Mouse (Mus musculus) small intestine, adult 2 months (tissue): ENCODE results near the gene Atp2b2. TPM values are rescaled to one million over a fixed set of nuclear protein-coding genes. Genes with fewer than 3 reads are reported as not detected.
A peak's percentile ranks its signal among the peaks of the same experiment; 100 is the strongest.

Experiments
- H3K27ac ChIP-seq: fragments of 200-500 bp; 2 replicates; pipeline ENCODE4 v1.5.1; 2012; ENCODE audit warnings: low read depth, low read length, control low read depth, inconsistent platforms; ENCODE audit not compliant: insufficient read depth
- H3K27me3 ChIP-seq: fragments of 200-500 bp; 2 replicates; pipeline ENCODE4 v1.6.1; 2012; ENCODE audit warnings: mild to moderate bottlenecking, moderate library complexity, low read length, inconsistent platforms; ENCODE audit not compliant: control insufficient read depth, insufficient read depth
- H3K36me3 ChIP-seq: fragments of 200-500 bp; 2 replicates; pipeline ENCODE4 v1.6.1; 2012; ENCODE audit warnings: mild to moderate bottlenecking, low read length, control low read depth, inconsistent platforms; ENCODE audit not compliant: control insufficient read depth, insufficient read depth
- H3K4me1 ChIP-seq: fragments of 200-500 bp; 2 replicates; pipeline ENCODE4 v1.6.1; 2012; ENCODE audit warnings: low read length, inconsistent platforms, mixed read lengths; ENCODE audit not compliant: control insufficient read depth, insufficient read depth, insufficient read length
- H3K4me3 ChIP-seq: fragments of 200-500 bp; 2 replicates; pipeline ENCODE4 v1.5.1; 2012; ENCODE audit warnings: low read depth, mild to moderate bottlenecking, control low read depth, inconsistent platforms, low read length, moderate library complexity
- CTCF ChIP-seq: fragments of 200-500 bp; IDR thresholded peaks from 2 replicates; pipeline ENCODE4 v1.5.1; 2012; ENCODE audit warnings: low read depth, mild to moderate bottlenecking, control low read depth, inconsistent platforms, low read length, moderate library complexity, mixed read lengths; ENCODE audit not compliant: insufficient replicate concordance, insufficient read length; ENCODE audit errors: extremely low read depth
- POLR2A ChIP-seq: fragments of 200-500 bp; IDR thresholded peaks from 2 replicates; pipeline ENCODE4 v1.6.1; 2012; ENCODE audit warnings: low read depth, mild to moderate bottlenecking, control low read depth, inconsistent platforms, low read length, moderate library complexity
- WGBS: fragments of 180-500 bp; shearing (Covaris S2); methylation state at CpG from one replicate; pipeline ENCODE4 v1.1.7; 2018; 5-methylcytosine and 5-hydroxymethylcytosine counted together
- polyA plus RNA-seq: library from polyadenylated mRNA; depleted of rRNA; stranded (reverse); fragments of >200 nt; gene quantifications from 2 replicates; pipeline ENCODE4 v1.2.3, GENCODE M21; 2012; rRNA removed

Atp2b2 gene
- 0.20 and 0.42 TPM in 2 replicates for polyA plus RNA-seq

DNA sequence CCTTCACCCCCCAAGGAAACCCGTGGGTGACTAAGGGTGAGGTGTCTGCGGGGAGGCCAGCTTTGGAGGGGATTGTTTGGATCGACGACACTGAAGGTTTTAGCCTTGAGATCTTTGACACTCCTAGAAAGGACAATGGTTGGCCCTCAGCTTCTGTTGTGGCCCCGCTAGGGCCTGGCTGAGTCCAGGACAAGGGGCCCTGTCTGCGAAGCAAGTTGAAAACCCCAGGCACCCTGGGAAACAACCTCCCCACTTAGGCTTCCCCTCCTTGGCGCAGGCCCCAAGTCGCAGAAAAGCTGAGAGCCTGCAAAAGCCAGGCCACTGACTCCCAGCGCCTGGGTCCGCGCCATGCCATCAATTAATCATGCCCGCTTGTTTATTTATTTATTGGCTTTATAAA is at the start of gene Atp2b2:
Gene Atp2b2 (minus strand): TSS at position 282 of the 400 bp plus-strand sequence.
- peaks cover 20% of the 10 kb centered on the region for H3K27me3 ChIP-seq
- WGBS: 26% methylated on average over 12 of the region's 12 CpGs

DNA sequence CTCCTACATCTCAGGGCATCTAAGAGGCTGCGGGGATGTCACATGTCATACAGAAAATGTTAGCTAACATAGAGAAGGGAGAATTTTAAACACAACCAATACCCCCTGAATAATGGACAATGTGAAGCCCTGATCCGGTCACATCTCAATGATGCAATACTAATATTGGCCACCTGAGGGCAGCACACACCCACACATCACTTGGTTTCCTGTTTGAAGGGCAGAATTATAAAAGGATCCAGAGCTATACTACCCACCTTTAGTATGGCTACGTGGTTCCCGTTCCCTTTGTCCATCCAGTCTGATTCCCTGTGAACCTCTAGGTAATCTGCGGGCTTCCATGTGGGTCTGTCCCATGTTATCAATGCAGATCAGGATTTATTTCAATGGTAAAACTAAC is 47.2 kb upstream of the Atp2b2 start:
- H3K27me3 ChIP-seq: no peaks in the 10 kb centered on the region
- 13% methylated on average over 5 of the region's 5 CpGs for WGBS
- no peaks in the 10 kb centered on the region for H3K4me1 ChIP-seq
- no peaks in the 10 kb centered on the region for H3K36me3 ChIP-seq
- TF ChIP-seq CTCF (no peak; the same call in 1 of the 2 replicates), POLR2A (no peak)
- H3K4me3 ChIP-seq: no peak overlapping the region
- no peak overlapping the region for H3K27ac ChIP-seq

More for the DNA sequence above, at the start of gene Atp2b2:
- Histone ChIP-seq H3K4me1 (no peaks in the 10 kb centered on the region), H3K36me3 (no peaks in the 10 kb centered on the region), H3K4me3 (peak within 1 kb of the TSS; percentile 31), H3K27ac (no peak within 1 kb of the TSS)
- TF ChIP-seq POLR2A (no peak), CTCF (no peak)

DNA sequence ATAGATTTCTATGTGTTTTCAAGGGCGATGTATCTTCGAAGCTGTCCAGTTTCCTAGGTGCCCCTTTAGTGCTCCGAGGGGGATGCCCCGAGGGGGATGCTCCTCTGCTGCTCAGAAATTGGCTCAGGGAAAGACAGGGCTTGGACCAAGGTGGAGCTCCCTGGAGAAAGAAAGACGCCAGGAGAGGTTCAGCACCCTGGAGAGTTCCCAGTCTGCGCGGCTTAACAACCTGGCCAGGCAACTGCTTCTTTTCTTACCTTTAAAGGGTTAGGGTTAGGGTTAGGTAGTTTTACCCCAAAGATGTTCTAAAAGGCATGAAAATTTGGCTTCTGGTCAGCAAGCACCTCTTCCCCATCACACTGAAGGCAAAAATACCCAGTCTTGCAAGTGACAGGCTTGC is 44.7 kb upstream of the Atp2b2 start:
- WGBS: 21% methylated on average over 7 of the region's 7 CpGs
- no peak overlapping the region for H3K4me3 ChIP-seq
- H3K27ac ChIP-seq: no peak overlapping the region
- H3K4me1 ChIP-seq: no peaks in the 10 kb centered on the region
- no peaks in the 10 kb centered on the region for H3K27me3 ChIP-seq
- TF ChIP-seq POLR2A (no peak), CTCF (no peak)
- no peaks in the 10 kb centered on the region for H3K36me3 ChIP-seq

DNA sequence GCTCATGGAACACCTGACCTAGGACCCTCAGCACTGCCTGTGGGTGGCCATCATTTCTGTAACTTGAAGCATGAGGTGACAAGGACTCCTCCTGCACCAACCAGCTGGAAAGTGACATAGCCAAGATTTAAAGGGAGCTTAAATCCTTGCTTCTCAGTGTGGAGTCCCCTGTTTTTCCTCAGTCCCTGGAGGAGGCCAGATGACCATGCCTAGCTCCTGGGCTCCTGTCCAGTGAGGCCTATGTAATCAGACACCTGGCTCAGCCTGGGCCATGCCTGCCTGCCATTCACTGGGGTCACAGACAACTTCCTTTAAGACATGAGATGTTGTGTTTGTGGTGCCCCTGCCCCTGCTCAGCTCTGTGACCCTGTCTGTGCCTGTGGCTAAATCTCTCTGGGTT is 36.1 kb upstream of the Atp2b2 start:
- Histone ChIP-seq H3K27me3 (no peaks in the 10 kb centered on the region), H3K4me1 (no peaks in the 10 kb centered on the region), H3K36me3 (no peaks in the 10 kb centered on the region), H3K4me3 (no peak overlapping the region), H3K27ac (no peak overlapping the region)
- TF ChIP-seq CTCF (no peak), POLR2A (no peak)

DNA sequence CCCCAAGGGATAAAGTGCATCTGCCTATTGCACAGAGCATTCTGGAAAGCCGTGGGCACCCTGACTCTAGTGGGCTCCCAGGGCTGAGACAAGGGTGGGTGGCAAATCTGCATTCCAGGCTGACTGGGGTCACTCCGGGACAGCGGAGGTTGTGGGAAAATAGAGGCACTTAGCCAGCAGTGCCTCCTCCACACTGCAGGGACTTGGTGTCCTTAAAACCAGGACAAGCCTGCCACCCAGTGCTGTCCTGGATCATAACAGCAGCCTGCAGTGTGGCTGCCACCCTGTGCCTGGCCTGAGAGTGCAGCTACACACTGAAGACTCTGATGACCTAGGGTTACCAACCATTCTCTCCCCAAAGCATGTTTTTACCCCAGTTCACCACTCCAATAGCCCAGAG is 34.1 kb upstream of the Atp2b2 start:
- no peaks in the 10 kb centered on the region for H3K4me1 ChIP-seq
- no peak for TF ChIP-seq CTCF
- TF ChIP-seq POLR2A: no peak
- no peaks in the 10 kb centered on the region for H3K27me3 ChIP-seq
- H3K4me3 ChIP-seq: no peak overlapping the region
- H3K27ac ChIP-seq: no peak overlapping the region
- no peaks in the 10 kb centered on the region for H3K36me3 ChIP-seq
- WGBS: 36% methylated on average over 3 of the region's 3 CpGs

DNA sequence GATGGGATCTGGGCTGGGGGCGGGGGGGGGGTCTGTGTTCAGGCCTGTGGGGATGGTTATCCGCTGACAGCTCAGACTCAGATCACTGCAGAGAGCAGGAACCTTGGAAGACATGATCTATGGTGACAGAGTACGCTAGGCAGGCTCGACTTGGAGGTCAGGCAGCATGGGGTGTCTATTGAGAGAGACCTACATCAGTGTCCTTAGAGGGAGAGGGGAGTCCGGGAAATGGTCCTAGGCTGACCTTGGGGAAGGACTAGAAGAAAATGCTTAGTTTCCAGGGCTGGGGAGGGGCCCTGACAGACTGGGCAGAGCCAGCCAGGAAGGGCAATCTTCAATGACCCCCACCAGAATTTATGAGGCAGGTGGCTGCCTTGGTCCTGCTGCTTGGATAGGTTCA is 33.6 kb upstream of the Atp2b2 start:
- 47% methylated on average over 5 of the region's 5 CpGs for WGBS
- Histone ChIP-seq H3K36me3 (no peaks in the 10 kb centered on the region), H3K27ac (no peak overlapping the region), H3K27me3 (no peaks in the 10 kb centered on the region), H3K4me3 (no peak overlapping the region), H3K4me1 (no peaks in the 10 kb centered on the region)
- TF ChIP-seq CTCF (no peak), POLR2A (no peak)

DNA sequence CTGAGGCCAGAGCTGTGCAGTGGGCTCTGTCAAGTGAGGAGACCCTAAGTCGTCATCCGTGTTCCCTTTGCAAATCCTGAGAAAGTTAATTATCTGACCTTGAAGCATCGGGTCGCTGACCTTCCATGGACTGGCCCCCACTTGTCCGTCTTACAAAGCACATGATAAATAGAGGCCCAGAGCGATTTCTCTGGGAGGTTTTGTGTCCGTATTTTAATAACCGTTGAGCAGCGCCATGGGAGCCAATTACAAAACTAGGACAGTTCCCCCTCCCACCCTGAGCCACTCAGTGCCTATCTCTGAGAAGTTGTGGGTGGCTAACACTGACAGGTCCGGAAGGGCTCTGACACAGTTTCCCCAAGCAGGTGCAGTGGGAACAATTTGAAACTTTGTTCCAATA is 32.5 kb upstream of the Atp2b2 start:
- WGBS: 48% methylated on average over 10 of the region's 10 CpGs

DNA sequence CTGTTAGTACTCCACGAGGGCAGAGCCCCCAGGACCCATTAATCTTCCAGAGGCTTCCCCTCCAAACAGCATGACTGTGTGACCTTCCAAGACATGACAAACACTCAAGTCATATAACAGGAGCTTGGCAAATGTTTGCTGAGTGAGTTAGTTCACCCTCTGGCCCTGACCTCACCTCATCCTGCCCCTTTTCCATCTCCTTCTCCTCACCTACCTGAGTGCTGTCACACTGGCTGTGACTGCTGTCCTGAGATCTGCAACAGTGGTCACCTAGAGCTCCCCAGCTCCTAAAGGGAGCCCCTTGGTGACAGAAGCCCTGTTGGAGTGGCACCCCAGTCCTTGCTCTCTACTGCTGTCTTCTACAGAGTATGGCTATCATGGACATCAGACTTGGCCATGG is 31.8 kb upstream of the Atp2b2 start:
- Histone ChIP-seq H3K36me3 (no peaks in the 10 kb centered on the region), H3K27ac (no peak overlapping the region), H3K4me1 (no peaks in the 10 kb centered on the region), H3K27me3 (no peaks in the 10 kb centered on the region), H3K4me3 (no peak overlapping the region)
- 12% methylated on average over 1 of the region's 1 CpGs for WGBS
- TF ChIP-seq POLR2A (no peak), CTCF (no peak)

More for the DNA sequence above, 32.5 kb upstream of the Atp2b2 start:
- H3K27me3 ChIP-seq: no peaks in the 10 kb centered on the region
- H3K4me3 ChIP-seq: no peak overlapping the region
- H3K36me3 ChIP-seq: no peaks in the 10 kb centered on the region
- TF ChIP-seq POLR2A (no peak), CTCF (no peak)
- no peak overlapping the region for H3K27ac ChIP-seq
- no peaks in the 10 kb centered on the region for H3K4me1 ChIP-seq
